14 mouse cellular contexts compared by ENCODE assay signal in genomic region chr9:57566846-57567245, GRCm38 (mm10). TPM values are rescaled to one million over a fixed set of nuclear protein-coding genes. Genes with fewer than 3 reads are reported as not detected.
DNase-seq lines count a peak whose midpoint lies in the region; ATAC-seq and TF ChIP-seq lines count a peak whose summit lies in the region.
"Had no signal": no experiment of that assay in that cellular context is flagged by ENCODE, and none has a peak within 500 bp of the region (broad histone marks: within the 10 kb centered on the region; RNA-seq: fewer than 3 reads in every experiment).

No protein-coding gene starts in this region.

- H3K9me3 ChIP-seq in E14TG2a.4 (ENCODE audit: low read length): no peaks in the 10 kb centered on the region
- no peaks in the 10 kb centered on the region for H3K9me3 ChIP-seq in kidney, postnatal 0 days (replicated peaks; ENCODE audit: low read length)
- H3K9me3 ChIP-seq: stomach, embryonic 15.5 days had no signal

- no peak overlapping the region for H3K4me3 ChIP-seq in layer of hippocampus, adult 2 months
- no peak overlapping the region for H3K4me3 ChIP-seq in E14TG2a.4 (replicated peaks; ENCODE audit: low read length)
- no peak overlapping the region for H3K4me3 ChIP-seq in kidney, postnatal 0 days (replicated peaks; ENCODE audit: low read depth, low read length)
- H3K4me3 ChIP-seq: stomach, embryonic 15.5 days had no signal

- peak; percentile 55 for TF ChIP-seq CTCF in layer of hippocampus, adult 2 months (conservative IDR thresholded peaks at IDR 0.05)
- TF ChIP-seq CTCF in E14TG2a.4 (conservative IDR thresholded peaks at IDR 0.05; ENCODE audit: low read length): peak; percentile 68
- peak; percentile 36; the same call in 1 of the 2 replicates for TF ChIP-seq CTCF in brain, embryonic 14.5 days (IDR thresholded peaks at IDR 0.05; ENCODE audit: borderline replicate concordance, extremely low read depth, insufficient read depth, insufficient read length)
- TF ChIP-seq CTCF in kidney, postnatal 0 days (IDR thresholded peaks at IDR 0.05; ENCODE audit: low read depth): peak; percentile 77

- 45% methylated on average over 8 of the region's 8 CpGs for WGBS in kidney, postnatal 0 days

- no peak for DNase-seq in layer of hippocampus, adult 2 months (ENCODE audit: low spot score in 2 of 2)
- no peak for DNase-seq in layer of hippocampus, postnatal 25 days (ENCODE audit: extremely low spot score in 1 of 2, low spot score in 1 of 2)
- no peak for DNase-seq in brain, embryonic 14.5 days (ENCODE audit: low read depth)
- peak; percentile 45 for DNase-seq in kidney, postnatal 0 days (ENCODE audit: low spot score)
- DNase-seq in ovary, postnatal 14 days (ENCODE audit: low spot score): no peak
- DNase-seq in Muller cell, postnatal 12 days (ENCODE audit: inconsistent ontology term): no peak
- DNase-seq in cerebellum, postnatal 36 days: no peak
- DNase-seq: right cerebral cortex, adult 18-20 months had no signal

- H3K4me2 ChIP-seq in kidney, postnatal 0 days (ENCODE audit: low read length): no peak overlapping the region
- H3K4me2 ChIP-seq: heart, embryonic 11.5 days; stomach, embryonic 15.5 days had no signal

- ATAC-seq in kidney, postnatal 0 days (replicated peaks; ENCODE audit: low FRiP score, low read depth): peak; percentile 77
- ATAC-seq: CD4-positive, CD25-positive, alpha-beta regulatory T cell, adult 4 months had no signal

- peaks cover 47% of the 10 kb centered on the region for H3K36me3 ChIP-seq in E14TG2a.4 (ENCODE audit: insufficient read depth, low read length)
- H3K36me3 ChIP-seq in kidney, postnatal 0 days (ENCODE audit: insufficient read depth, low read length): peaks cover 18% of the 10 kb centered on the region; the same call in 1 of the 2 replicates

- peaks cover 68% of the 10 kb centered on the region for H3K4me1 ChIP-seq in E14TG2a.4 (replicated peaks; ENCODE audit: low read depth, low read length)
- H3K4me1 ChIP-seq in kidney, postnatal 0 days (replicated peaks; ENCODE audit: insufficient read depth, low read length): peaks cover 31% of the 10 kb centered on the region

- peak overlapping the region; percentile 54 for H3K27ac ChIP-seq in layer of hippocampus, adult 2 months
- 0 out of 2 replicates have a peak overlapping the region, but pooled peaks have one; percentile 70 for H3K27ac ChIP-seq in kidney, postnatal 0 days
- H3K27ac ChIP-seq: macrophage had no signal

- H3K27me3 ChIP-seq in E14TG2a.4 (ENCODE audit: insufficient read depth, low read length): no peaks in the 10 kb centered on the region
- H3K27me3 ChIP-seq in kidney, postnatal 0 days (ENCODE audit: insufficient read depth, low read length): no peaks in the 10 kb centered on the region
- H3K27me3 ChIP-seq: stomach, embryonic 15.5 days had no signal

- no peak for TF ChIP-seq POLR2A in brain, embryonic 14.5 days (IDR thresholded peaks at IDR 0.05; ENCODE audit: borderline replicate concordance, extremely low read depth, insufficient read depth, insufficient read length, poor library complexity, severe bottlenecking)

- H3K9ac ChIP-seq in kidney, postnatal 0 days (ENCODE audit: low read depth, low read length): no peak overlapping the region
- H3K9ac ChIP-seq: stomach, embryonic 15.5 days had no signal

RNA-seq across cellular contexts. Expression of gene Scamp2, which starts 6.1 kb away (rescaled TPM):
- total RNA-seq in layer of hippocampus, adult 2 months (2021): 10 to 100 TPM; 22.5 to 26.3 TPM
- 10 to 100 TPM; 26.2 TPM for total RNA-seq in layer of hippocampus, postnatal 25 days (2021)
- 65.2 and 89.4 TPM in 2 replicates for polyA plus RNA-seq in brain, embryonic 14.5 days (2012; rRNA removed)
- 100 and 104 TPM in 2 replicates for polyA plus RNA-seq in kidney, postnatal 0 days (2015; fragmentation: Nextera tagmentation; extraction: Ambion mirVana)

RNA-seq across cellular contexts. Expression of gene Mpi, which starts 14.3 kb away (rescaled TPM):
- total RNA-seq in layer of hippocampus, adult 2 months (2021): 10 to 100 TPM; 72.5 to 77.6 TPM
- total RNA-seq in layer of hippocampus, postnatal 25 days (2021): 10 to 100 TPM; 69.5 to 76.0 TPM
- polyA plus RNA-seq in brain, embryonic 14.5 days (2012; rRNA removed): 71.2 and 73.3 TPM in 2 replicates
- polyA plus RNA-seq in kidney, postnatal 0 days (2015; fragmentation: Nextera tagmentation; extraction: Ambion mirVana): 34.5 and 35.9 TPM in 2 replicates

RNA-seq across cellular contexts. Expression of gene Ulk3, which starts 22.4 kb away (rescaled TPM):
- 10 to 100 TPM; 32.7 to 35.4 TPM for total RNA-seq in layer of hippocampus, adult 2 months (2021)
- 10 to 100 TPM; 18.4 to 31.8 TPM for total RNA-seq in layer of hippocampus, postnatal 25 days (2021)
- 38.8 and 42.1 TPM in 2 replicates for polyA plus RNA-seq in brain, embryonic 14.5 days (2012; rRNA removed)
- 8.0 and 8.4 TPM in 2 replicates for polyA plus RNA-seq in kidney, postnatal 0 days (2015; fragmentation: Nextera tagmentation; extraction: Ambion mirVana)

RNA-seq across cellular contexts. Expression of gene Fam219b, which starts 29.5 kb away (rescaled TPM):
- 10 to 100 TPM; 19.9 to 25.7 TPM for total RNA-seq in layer of hippocampus, adult 2 months (2021)
- 10 to 100 TPM; 21.5 to 22.5 TPM for total RNA-seq in layer of hippocampus, postnatal 25 days (2021)
- polyA plus RNA-seq in brain, embryonic 14.5 days (2012; rRNA removed): 12.1 and 12.2 TPM in 2 replicates
- polyA plus RNA-seq in kidney, postnatal 0 days (2015; fragmentation: Nextera tagmentation; extraction: Ambion mirVana): 13.6 and 15.1 TPM in 2 replicates

RNA-seq across cellular contexts. Expression of gene Cplx3, which starts 39.2 kb away (rescaled TPM):
- total RNA-seq in layer of hippocampus, adult 2 months (2021): 1 to 10 TPM; 3.7 to 5.9 TPM
- total RNA-seq in layer of hippocampus, postnatal 25 days (2021): 1 to 10 TPM; 2.7 to 3.0 TPM
- 0.29 and 0.49 TPM in 2 replicates for polyA plus RNA-seq in brain, embryonic 14.5 days (2012; rRNA removed)
- polyA plus RNA-seq in kidney, postnatal 0 days (2015; fragmentation: Nextera tagmentation; extraction: Ambion mirVana): 0.04 TPM in 1 of 2 replicates, not detected in the other
- polyA plus RNA-seq: CD4-positive, CD25-positive, alpha-beta regulatory T cell, adult 4 months; forebrain, embryonic 16.5 days; heart, embryonic 11.5 days; macrophage; stomach, embryonic 15.5 days had no signal
